Mouse (Mus musculus) spleen, adult 2 months (tissue): ENCODE results near the gene Ddx55. TPM values are rescaled to one million over a fixed set of nuclear protein-coding genes. Genes with fewer than 3 reads are reported as not detected.

Experiments used
- DNase-seq, 2 experiments: peaks; one replicate each; pipeline versions ENCODE4 v3.0.0 to v3.0.0-alpha.2; 2012 to 2021; ENCODE audit warnings: low spot score in 2 of 2, low read depth in 1 of 2
- H3K27ac ChIP-seq: fragments of 200-500 bp; 2 replicates; pipeline ENCODE4 v1.5.1; 2012; ENCODE audit warnings: low read length, inconsistent platforms; ENCODE audit not compliant: insufficient read depth
- H3K27me3 ChIP-seq: fragments of 200-500 bp; 2 replicates; pipeline ENCODE4 v1.6.1; 2012; ENCODE audit warnings: mild to moderate bottlenecking, moderate library complexity, low read length, inconsistent platforms; ENCODE audit not compliant: control insufficient read depth, insufficient read depth
- H3K36me3 ChIP-seq: fragments of 200-500 bp; 2 replicates; pipeline ENCODE4 v1.6.1; 2012; ENCODE audit warnings: mild to moderate bottlenecking, low read length, inconsistent platforms; ENCODE audit not compliant: control insufficient read depth, insufficient read depth
- H3K4me1 ChIP-seq: fragments of 200-500 bp; 2 replicates; pipeline ENCODE4 v1.6.1; 2011; ENCODE audit warnings: inconsistent platforms; ENCODE audit not compliant: control insufficient read depth, insufficient read depth, insufficient read length
- H3K4me3 ChIP-seq: fragments of 200-500 bp; 2 replicates; pipeline ENCODE4 v1.5.1; 2011; ENCODE audit warnings: mild to moderate bottlenecking, inconsistent platforms; ENCODE audit not compliant: insufficient read depth, insufficient read length; ENCODE audit errors: extremely low read depth
- CTCF ChIP-seq: fragments of 200-500 bp; IDR thresholded peaks from 2 replicates; pipeline ENCODE4 v1.5.1; 2011; ENCODE audit warnings: mild to moderate bottlenecking, inconsistent platforms; ENCODE audit not compliant: insufficient read depth, insufficient read length, insufficient replicate concordance; ENCODE audit errors: extremely low read depth
- POLR2A ChIP-seq: fragments of 200-500 bp; IDR thresholded peaks from 2 replicates; pipeline ENCODE4 v1.6.1; 2011; ENCODE audit warnings: low read depth, low read length, inconsistent platforms
- WGBS: fragments of 180-500 bp; shearing (Covaris S2); methylation state at CpG from one replicate; pipeline ENCODE4 v1.1.7; 2018; 5-methylcytosine and 5-hydroxymethylcytosine counted together
- polyA plus RNA-seq: library from polyadenylated mRNA; depleted of rRNA; stranded (reverse); fragments of >200 nt; gene quantifications from 2 replicates; pipeline ENCODE4 v1.2.3, GENCODE M21; 2012

Gene Ddx55
- polyA plus RNA-seq, 1 experiment, result 19.1 TPM

DNA sequence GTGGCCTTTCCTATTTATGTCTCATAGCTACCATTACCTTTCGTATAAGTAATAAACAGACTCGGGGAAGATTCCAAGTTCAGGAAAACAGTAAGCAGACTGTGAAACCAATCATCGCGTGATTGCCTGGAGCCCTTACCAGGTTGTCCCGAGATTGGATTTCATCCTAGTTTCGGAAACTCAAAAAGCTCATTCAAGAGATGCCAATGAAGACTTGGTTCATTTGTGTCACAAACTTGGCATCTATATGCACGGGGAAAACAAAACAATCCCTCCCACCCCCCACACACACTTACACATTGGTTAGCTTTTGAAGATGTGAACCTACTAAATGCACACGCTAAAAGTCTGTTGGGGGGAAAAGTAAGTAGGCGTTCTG lies 581 bp upstream of the Ddx55 start:
- peak overlapping the region; percentile 95 for H3K4me3 ChIP-seq
- H3K36me3 ChIP-seq, result peaks cover 30% of the 10 kb centered on the region
- WGBS, result 5% methylated on average over 9 of the region's 9 CpGs
- DNase-seq, result no peak
- peaks cover 2% of the 10 kb centered on the region; the same call in 1 of the 2 replicates for H3K4me1 ChIP-seq
- TF ChIP-seq POLR2A (no peak), CTCF (no peak)
- H3K27ac ChIP-seq, result peak overlapping the region; percentile 64; the same call in 1 of the 2 replicates
- no peaks in the 10 kb centered on the region for H3K27me3 ChIP-seq

DNA sequence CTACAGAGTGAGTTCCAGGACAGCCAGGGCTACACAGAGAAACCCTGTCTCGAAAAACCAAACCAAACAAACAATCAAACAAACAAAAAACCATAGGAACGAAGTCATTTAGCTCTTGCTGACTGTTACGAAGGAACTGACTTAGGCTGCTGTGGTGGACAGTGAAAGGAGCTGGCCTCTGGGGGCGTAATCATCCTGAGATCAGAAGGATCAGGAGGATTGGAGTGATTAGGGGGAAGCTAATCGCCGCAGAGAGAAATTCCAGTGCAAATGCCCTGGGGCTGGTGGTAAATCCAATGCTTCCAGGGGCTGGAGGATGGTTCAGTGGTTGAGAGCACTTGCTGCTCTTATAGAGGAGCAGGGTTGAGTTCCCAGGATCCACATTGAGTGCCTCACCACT lies 943 bp downstream of the Ddx55 start:
- no peak overlapping the region for H3K4me3 ChIP-seq
- H3K27me3 ChIP-seq, result no peaks in the 10 kb centered on the region
- 86% methylated on average over 6 of the region's 6 CpGs for WGBS
- TF ChIP-seq CTCF (no peak), POLR2A (no peak)
- no peak for DNase-seq
- H3K27ac ChIP-seq, result no peak overlapping the region
- peaks cover 2% of the 10 kb centered on the region; the same call in 1 of the 2 replicates for H3K4me1 ChIP-seq
- peaks cover 27% of the 10 kb centered on the region for H3K36me3 ChIP-seq

DNA sequence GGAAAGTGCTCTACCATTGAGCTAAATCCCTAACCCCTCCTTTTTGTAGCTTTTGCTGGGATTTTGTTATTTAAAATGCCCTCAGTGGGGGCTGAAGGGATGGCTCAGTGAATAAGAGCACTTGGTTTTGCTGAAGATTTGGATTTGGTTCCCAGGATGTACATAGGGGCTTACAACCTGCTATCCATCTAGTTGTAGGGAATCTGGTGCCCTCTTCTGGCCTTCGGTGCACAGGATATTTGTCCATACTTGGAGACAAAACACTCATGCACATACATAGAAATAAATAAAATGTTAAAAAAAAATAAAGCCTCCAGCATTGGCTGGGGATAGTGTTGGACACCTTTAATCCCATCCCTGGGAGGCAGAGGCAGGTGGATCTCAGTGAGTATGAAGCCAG lies 2.5 kb downstream of the Ddx55 start:
- WGBS, result 74% methylated on average over 1 of the region's 1 CpGs
- Histone ChIP-seq H3K36me3 (peaks cover 33% of the 10 kb centered on the region), H3K27me3 (no peaks in the 10 kb centered on the region), H3K27ac (no peak overlapping the region), H3K4me3 (no peak overlapping the region), H3K4me1 (peaks cover 2% of the 10 kb centered on the region; the same call in 1 of the 2 replicates)
- TF ChIP-seq POLR2A, result no peak
- no peak for TF ChIP-seq CTCF
- no peak for DNase-seq

DNA sequence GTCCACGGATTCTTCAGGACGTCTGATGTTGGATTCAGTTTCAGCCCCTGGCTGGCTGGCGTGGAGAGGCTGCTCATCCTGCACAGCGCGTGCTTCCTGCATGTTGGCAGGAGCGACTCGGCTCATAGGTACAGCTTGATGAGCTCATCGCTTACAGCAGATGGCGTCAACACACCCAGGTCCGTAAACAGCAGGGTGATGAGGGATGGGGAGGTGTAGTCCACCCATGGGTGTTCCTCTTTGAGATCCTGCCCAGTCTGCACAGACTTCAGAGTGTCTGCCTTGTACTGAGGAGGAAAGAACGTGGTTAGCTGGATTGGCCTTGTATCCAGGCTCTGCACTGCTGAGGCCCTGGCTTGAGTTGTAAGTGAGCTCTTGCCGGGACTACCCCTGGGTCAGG lies 18.4 kb downstream of the Ddx55 start:
- Histone ChIP-seq H3K4me3 (no peak overlapping the region), H3K36me3 (peaks cover 55% of the 10 kb centered on the region), H3K27me3 (no peaks in the 10 kb centered on the region), H3K4me1 (no peaks in the 10 kb centered on the region), H3K27ac (no peak overlapping the region)
- no peak for DNase-seq
- 90% methylated on average over 12 of the region's 12 CpGs for WGBS
- no peak for TF ChIP-seq CTCF
- TF ChIP-seq POLR2A, result no peak

DNA sequence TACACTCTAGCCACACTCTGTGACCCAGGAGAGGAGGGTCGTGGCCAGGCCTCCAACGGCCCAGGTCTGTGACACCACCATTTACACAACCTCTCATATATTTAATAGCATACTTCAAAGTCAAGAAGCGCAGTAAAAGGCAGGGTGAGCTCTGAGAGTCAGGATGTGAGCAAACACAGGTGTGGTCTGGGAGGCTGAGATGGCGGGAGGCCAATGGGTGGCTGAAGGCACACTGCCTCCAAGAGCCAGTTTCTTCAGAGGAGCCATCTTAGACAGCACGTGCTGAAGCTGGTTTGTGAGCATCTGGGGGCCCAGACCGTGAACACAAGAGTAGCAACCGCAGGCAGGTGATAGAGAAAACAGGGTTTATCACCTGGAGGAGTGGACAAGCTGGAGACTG lies 22.8 kb downstream of the Ddx55 start:
- Histone ChIP-seq H3K27me3 (no peaks in the 10 kb centered on the region), H3K4me1 (peaks cover 5% of the 10 kb centered on the region; the same call in 1 of the 2 replicates), H3K27ac (no peak overlapping the region), H3K4me3 (no peak overlapping the region), H3K36me3 (peaks cover 39% of the 10 kb centered on the region)
- TF ChIP-seq CTCF (no peak), POLR2A (no peak)
- WGBS, result 93% methylated on average over 7 of the region's 7 CpGs
- no peak for DNase-seq

DNA sequence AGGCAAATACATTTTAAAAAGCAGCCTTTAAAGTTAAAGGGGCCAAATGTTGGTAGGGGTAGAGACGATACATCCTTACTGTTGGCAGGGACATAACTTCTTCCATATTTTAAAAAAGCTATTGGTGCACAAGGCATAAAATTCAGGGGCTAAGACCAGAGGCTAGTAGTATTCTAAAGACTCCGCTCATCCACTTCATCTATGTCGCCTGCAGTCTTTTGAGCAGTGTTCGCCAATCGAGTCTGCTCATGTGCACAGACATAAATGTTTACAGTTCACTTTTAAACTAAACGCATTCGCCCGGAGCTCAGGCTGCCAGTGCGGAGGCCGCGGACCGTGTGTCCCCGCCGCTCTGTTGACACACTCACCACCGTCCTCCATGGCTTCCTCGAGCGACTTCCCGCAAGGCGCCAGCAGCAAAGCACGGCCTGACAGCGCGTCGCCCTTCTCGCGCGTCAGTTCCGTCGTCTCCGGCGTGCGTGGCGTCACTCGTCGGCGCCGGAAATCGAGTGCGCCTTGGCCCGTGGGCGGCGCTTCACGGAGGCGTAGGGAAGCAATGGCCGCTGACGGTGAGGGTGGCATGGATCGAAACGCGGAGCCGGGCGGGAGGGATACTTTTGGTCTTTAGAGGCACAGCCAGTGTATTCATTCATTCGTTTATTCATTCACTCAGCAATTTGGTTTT lies 26.1 kb downstream of the Ddx55 start, which contains the start of the genes Eif2b1 and Gtf2h3:
Eif2b1 (minus strand) TSS at position 499 of the 685 bp plus-strand sequence.
Gtf2h3 (plus strand) TSS at position 508 of the 685 bp plus-strand sequence.
- TF ChIP-seq CTCF, result no peak
- peak; percentile 55 for TF ChIP-seq POLR2A
- peak within 1 kb of the TSS; percentile 67 for H3K4me3 ChIP-seq
- DNase-seq, result peak; percentile 82 to 92
- H3K36me3 ChIP-seq, result peaks cover 18% of the 10 kb centered on the region
- under 1% methylated on average over 51 of the region's 51 CpGs for WGBS
- H3K4me1 ChIP-seq, result peaks cover 5% of the 10 kb centered on the region; the same call in 1 of the 2 replicates
- no peaks in the 10 kb centered on the region for H3K27me3 ChIP-seq
- H3K27ac ChIP-seq, result peak within 1 kb of the TSS; percentile 36; the same call in 1 of the 2 replicates

DNA sequence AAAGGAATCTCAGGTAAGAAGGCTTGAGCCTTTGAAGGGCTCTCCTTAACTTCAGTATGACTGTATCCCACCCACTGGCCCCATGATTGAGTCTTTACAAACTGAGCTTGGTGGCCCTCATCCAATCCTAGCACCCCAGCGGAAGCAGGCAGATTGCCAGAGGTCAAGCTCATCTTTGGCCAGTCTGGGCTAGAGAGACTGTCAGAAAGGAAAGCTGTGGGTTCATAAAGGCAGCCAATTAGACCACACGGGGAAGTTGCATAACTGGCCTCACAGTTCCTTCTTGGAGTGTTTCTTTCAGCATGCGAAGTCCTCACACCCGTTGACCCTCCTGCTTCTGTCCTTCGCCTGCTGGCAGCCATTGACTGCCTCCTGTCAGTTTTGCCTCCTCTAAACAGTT lies 29.9 kb downstream of the Ddx55 start:
- H3K4me1 ChIP-seq, result peaks cover 5% of the 10 kb centered on the region; the same call in 1 of the 2 replicates
- no peak for DNase-seq
- TF ChIP-seq POLR2A (no peak), CTCF (no peak)
- H3K36me3 ChIP-seq, result peaks cover 7% of the 10 kb centered on the region
- no peak overlapping the region for H3K4me3 ChIP-seq
- no peak overlapping the region for H3K27ac ChIP-seq
- WGBS, result 49% methylated on average over 5 of the region's 5 CpGs
- H3K27me3 ChIP-seq, result no peaks in the 10 kb centered on the region
